Mouse (Mus musculus): ENCODE data around the gene Olfr1440. TPM values are rescaled to one million over a fixed set of nuclear protein-coding genes. Genes with fewer than 3 reads are reported as not detected.

The Olfr1440 gene
- polyA plus RNA-seq (2014; fragmentation: Nextera tagmentation; extraction: Ambion mirVana), result not detected in 2 replicates

- Histone ChIP-seq H3K4me1 (ENCODE audit: control insufficient read depth, insufficient read depth, low read length) (no peaks in the 10 kb centered on the region), H3K27me3 (ENCODE audit: control insufficient read depth, insufficient read depth, low read length) (no peaks in the 10 kb centered on the region), H3K9ac (ENCODE audit: low read depth, low read length) (no peak within 1 kb of the TSS), H3K4me3 (ENCODE audit: low read length) (no peak within 1 kb of the TSS), H3K4me2 (replicated peaks; ENCODE audit: low read depth, low read length) (no peak within 1 kb of the TSS), H3K9me3 (ENCODE audit: control insufficient read depth, low read length) (no peaks in the 10 kb centered on the region), H3K27ac (ENCODE audit: low read depth, low read length) (no peak within 1 kb of the TSS), H3K36me3 (ENCODE audit: control insufficient read depth, insufficient read depth, low read length) (no peaks in the 10 kb centered on the region)
- ATAC-seq (ENCODE audit: low FRiP score, low TSS enrichment), result no peak
- WGBS, result 77% methylated on average over 2 of the region's 2 CpGs
Observed at GRCm38 (mm10) chr19:12386979-12387378, at the start of gene Olfr1440. Gene Olfr1440, plus strand, starts transcription at chr19:12387279.

- no peaks in the 10 kb centered on the region for H3K4me1 ChIP-seq (ENCODE audit: control insufficient read depth, insufficient read depth, low read length)
- ATAC-seq (ENCODE audit: low FRiP score, low TSS enrichment), result no peak
- H3K9ac ChIP-seq (ENCODE audit: low read depth, low read length), result no peak overlapping the region
- no peaks in the 10 kb centered on the region for H3K27me3 ChIP-seq (ENCODE audit: control insufficient read depth, insufficient read depth, low read length)
- WGBS, result 82% methylated on average over 3 of the region's 3 CpGs
- H3K9me3 ChIP-seq (ENCODE audit: control insufficient read depth, low read length), result no peaks in the 10 kb centered on the region
- H3K27ac ChIP-seq (ENCODE audit: low read depth, low read length), result no peak overlapping the region
- no peaks in the 10 kb centered on the region for H3K36me3 ChIP-seq (ENCODE audit: control insufficient read depth, insufficient read depth, low read length)
- H3K4me3 ChIP-seq (ENCODE audit: low read length), result no peak overlapping the region
- H3K4me2 ChIP-seq (replicated peaks; ENCODE audit: low read depth, low read length), result no peak overlapping the region
Observed at GRCm38 (mm10) chr19:12373004-12373403, 14.1 kb upstream of the Olfr1440 start.

- H3K27me3 ChIP-seq (ENCODE audit: control insufficient read depth, insufficient read depth, low read length), result no peaks in the 10 kb centered on the region
- H3K36me3 ChIP-seq (ENCODE audit: control insufficient read depth, insufficient read depth, low read length), result no peaks in the 10 kb centered on the region
- no peaks in the 10 kb centered on the region for H3K4me1 ChIP-seq (ENCODE audit: control insufficient read depth, insufficient read depth, low read length)
- H3K27ac ChIP-seq (ENCODE audit: low read depth, low read length), result no peak overlapping the region
- no peaks in the 10 kb centered on the region for H3K9me3 ChIP-seq (ENCODE audit: control insufficient read depth, low read length)
- no peak for ATAC-seq (ENCODE audit: low FRiP score, low TSS enrichment)
- H3K9ac ChIP-seq (ENCODE audit: low read depth, low read length), result no peak overlapping the region
- H3K4me2 ChIP-seq (replicated peaks; ENCODE audit: low read depth, low read length), result no peak overlapping the region
- 84% methylated on average over 2 of the region's 2 CpGs for WGBS
- H3K4me3 ChIP-seq (ENCODE audit: low read length), result no peak overlapping the region
Observed at GRCm38 (mm10) chr19:12374465-12375025, 12.5 kb upstream of the Olfr1440 start.

- Histone ChIP-seq H3K4me3 (ENCODE audit: low read length) (no peak overlapping the region), H3K4me2 (replicated peaks; ENCODE audit: low read depth, low read length) (no peak overlapping the region), H3K27ac (ENCODE audit: low read depth, low read length) (no peak overlapping the region), H3K27me3 (ENCODE audit: control insufficient read depth, insufficient read depth, low read length) (no peaks in the 10 kb centered on the region), H3K9me3 (ENCODE audit: control insufficient read depth, low read length) (no peaks in the 10 kb centered on the region), H3K4me1 (ENCODE audit: control insufficient read depth, insufficient read depth, low read length) (no peaks in the 10 kb centered on the region), H3K36me3 (ENCODE audit: control insufficient read depth, insufficient read depth, low read length) (no peaks in the 10 kb centered on the region), H3K9ac (ENCODE audit: low read depth, low read length) (no peak overlapping the region)
- ATAC-seq (ENCODE audit: low FRiP score, low TSS enrichment), result no peak
Observed at GRCm38 (mm10) chr19:12413737-12414136, 26.7 kb downstream of the Olfr1440 start.

GRCm38 (mm10) chr19:12417361-12417760 lies 30.3 kb downstream of the Olfr1440 start, which contains the start of gene Olfr1441:
Gene Olfr1441, plus strand, starts transcription at chr19:12417433.
- no peaks in the 10 kb centered on the region for H3K9me3 ChIP-seq (ENCODE audit: control insufficient read depth, low read length)
- no peak within 1 kb of the TSS for H3K4me3 ChIP-seq (ENCODE audit: low read length)
- H3K9ac ChIP-seq (ENCODE audit: low read depth, low read length), result no peak within 1 kb of the TSS
- no peak within 1 kb of the TSS for H3K4me2 ChIP-seq (replicated peaks; ENCODE audit: low read depth, low read length)
- H3K4me1 ChIP-seq (ENCODE audit: control insufficient read depth, insufficient read depth, low read length), result no peaks in the 10 kb centered on the region
- H3K27me3 ChIP-seq (ENCODE audit: control insufficient read depth, insufficient read depth, low read length), result no peaks in the 10 kb centered on the region
- H3K27ac ChIP-seq (ENCODE audit: low read depth, low read length), result no peak within 1 kb of the TSS
- H3K36me3 ChIP-seq (ENCODE audit: control insufficient read depth, insufficient read depth, low read length), result no peaks in the 10 kb centered on the region
- no peak for ATAC-seq (ENCODE audit: low FRiP score, low TSS enrichment)

GRCm38 (mm10) chr19:12418312-12418711 lies 31.2 kb downstream of the Olfr1440 start:
- Histone ChIP-seq H3K4me2 (replicated peaks; ENCODE audit: low read depth, low read length) (no peak overlapping the region), H3K9me3 (ENCODE audit: control insufficient read depth, low read length) (no peaks in the 10 kb centered on the region), H3K27ac (ENCODE audit: low read depth, low read length) (no peak overlapping the region), H3K27me3 (ENCODE audit: control insufficient read depth, insufficient read depth, low read length) (no peaks in the 10 kb centered on the region), H3K36me3 (ENCODE audit: control insufficient read depth, insufficient read depth, low read length) (no peaks in the 10 kb centered on the region), H3K4me3 (ENCODE audit: low read length) (no peak overlapping the region), H3K9ac (ENCODE audit: low read depth, low read length) (no peak overlapping the region), H3K4me1 (ENCODE audit: control insufficient read depth, insufficient read depth, low read length) (no peaks in the 10 kb centered on the region)
- ATAC-seq (ENCODE audit: low FRiP score, low TSS enrichment), result no peak
- 88% methylated on average over 3 of the region's 3 CpGs for WGBS

GRCm38 (mm10) chr19:12420555-12420954 lies 33.5 kb downstream of the Olfr1440 start:
- no peak overlapping the region for H3K4me2 ChIP-seq (replicated peaks; ENCODE audit: low read depth, low read length)
- H3K4me1 ChIP-seq (ENCODE audit: control insufficient read depth, insufficient read depth, low read length), result no peaks in the 10 kb centered on the region
- H3K27me3 ChIP-seq (ENCODE audit: control insufficient read depth, insufficient read depth, low read length), result no peaks in the 10 kb centered on the region
- H3K4me3 ChIP-seq (ENCODE audit: low read length), result no peak overlapping the region
- H3K27ac ChIP-seq (ENCODE audit: low read depth, low read length), result no peak overlapping the region
- no peak overlapping the region for H3K9ac ChIP-seq (ENCODE audit: low read depth, low read length)
- WGBS, result 83% methylated on average over 6 of the region's 6 CpGs
- no peak for ATAC-seq (ENCODE audit: low FRiP score, low TSS enrichment)
- H3K9me3 ChIP-seq (ENCODE audit: control insufficient read depth, low read length), result no peaks in the 10 kb centered on the region
- no peaks in the 10 kb centered on the region for H3K36me3 ChIP-seq (ENCODE audit: control insufficient read depth, insufficient read depth, low read length)

GRCm38 (mm10) chr19:12421680-12422079 lies 34.6 kb downstream of the Olfr1440 start:
- no peak overlapping the region for H3K4me2 ChIP-seq (replicated peaks; ENCODE audit: low read depth, low read length)
- H3K9ac ChIP-seq (ENCODE audit: low read depth, low read length), result no peak overlapping the region
- no peaks in the 10 kb centered on the region for H3K9me3 ChIP-seq (ENCODE audit: control insufficient read depth, low read length)
- no peaks in the 10 kb centered on the region for H3K27me3 ChIP-seq (ENCODE audit: control insufficient read depth, insufficient read depth, low read length)
- H3K4me1 ChIP-seq (ENCODE audit: control insufficient read depth, insufficient read depth, low read length), result no peaks in the 10 kb centered on the region
- WGBS, result 90% methylated on average over 1 of the region's 1 CpGs
- ATAC-seq (ENCODE audit: low FRiP score, low TSS enrichment), result no peak
- H3K36me3 ChIP-seq (ENCODE audit: control insufficient read depth, insufficient read depth, low read length), result no peaks in the 10 kb centered on the region
- H3K4me3 ChIP-seq (ENCODE audit: low read length), result no peak overlapping the region
- no peak overlapping the region for H3K27ac ChIP-seq (ENCODE audit: low read depth, low read length)

GRCm38 (mm10) chr19:12427101-12427500 lies 40.0 kb downstream of the Olfr1440 start:
- Histone ChIP-seq H3K9ac (ENCODE audit: low read depth, low read length) (no peak overlapping the region), H3K9me3 (ENCODE audit: control insufficient read depth, low read length) (no peaks in the 10 kb centered on the region), H3K27ac (ENCODE audit: low read depth, low read length) (no peak overlapping the region), H3K27me3 (ENCODE audit: control insufficient read depth, insufficient read depth, low read length) (no peaks in the 10 kb centered on the region), H3K36me3 (ENCODE audit: control insufficient read depth, insufficient read depth, low read length) (no peaks in the 10 kb centered on the region), H3K4me1 (ENCODE audit: control insufficient read depth, insufficient read depth, low read length) (no peaks in the 10 kb centered on the region), H3K4me3 (ENCODE audit: low read length) (no peak overlapping the region), H3K4me2 (replicated peaks; ENCODE audit: low read depth, low read length) (no peak overlapping the region)
- no peak for ATAC-seq (ENCODE audit: low FRiP score, low TSS enrichment)
- WGBS, result 86% methylated on average over 5 of the region's 5 CpGs

Measured in kidney, embryonic 14.5 days (tissue).